Mouse (Mus musculus): ENCODE measurements around the gene Lrmda.

The Lrmda gene

GRCm38 (mm10) chr14:22093124-22093523 is 73.6 kb downstream of the Lrmda start:
- peak; percentile 56 for DNase-seq (ENCODE audit: low spot score)

GRCm38 (mm10) chr14:22101961-22102805 is 82.7 kb downstream of the Lrmda start:
- DNase-seq (ENCODE audit: low spot score) = no peak

DNA sequence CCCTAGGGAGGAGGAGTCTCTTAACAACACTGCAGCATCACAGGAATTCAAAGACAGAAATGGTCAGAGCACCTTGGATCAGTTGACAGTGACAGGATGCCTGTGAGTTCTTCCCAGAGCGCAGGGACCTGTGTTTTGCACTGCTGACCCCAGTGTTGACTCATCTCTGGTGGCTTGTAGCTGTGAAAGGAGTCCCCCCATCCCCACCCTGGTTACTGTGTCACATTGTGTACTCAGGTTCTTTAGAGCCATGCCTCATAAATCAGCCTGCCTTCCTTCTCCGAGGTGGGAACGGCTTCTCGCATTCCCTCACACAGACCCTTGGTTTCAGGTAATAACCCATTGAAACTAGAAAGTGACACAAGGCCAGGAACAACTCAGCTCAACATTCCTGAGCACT is 86.3 kb downstream of the Lrmda start:
- peak; percentile 19 for DNase-seq (ENCODE audit: low spot score)

DNA sequence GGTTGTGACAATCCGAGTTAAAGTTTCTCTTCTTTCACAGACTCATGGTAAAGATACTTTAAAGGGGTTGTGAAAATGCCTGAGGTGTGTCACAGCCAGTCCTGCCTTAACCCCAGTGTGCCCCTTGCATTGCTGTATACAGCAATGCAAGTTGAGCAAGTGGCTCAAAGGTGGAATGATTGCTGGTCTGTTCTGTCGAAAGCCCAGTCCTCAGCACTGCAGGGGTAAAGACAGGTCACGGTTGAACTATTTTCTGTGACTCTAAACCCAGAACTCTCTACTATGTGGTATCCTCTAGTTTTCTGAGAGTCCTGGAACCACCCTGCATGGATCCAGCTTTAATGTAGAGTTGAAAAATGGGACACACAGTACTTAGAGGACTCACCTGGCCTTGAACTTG is 87.3 kb downstream of the Lrmda start:
- no peak for DNase-seq (ENCODE audit: low spot score)

GRCm38 (mm10) chr14:22109423-22109822 is 89.9 kb downstream of the Lrmda start:
- DNase-seq (ENCODE audit: low spot score) = no peak

DNA sequence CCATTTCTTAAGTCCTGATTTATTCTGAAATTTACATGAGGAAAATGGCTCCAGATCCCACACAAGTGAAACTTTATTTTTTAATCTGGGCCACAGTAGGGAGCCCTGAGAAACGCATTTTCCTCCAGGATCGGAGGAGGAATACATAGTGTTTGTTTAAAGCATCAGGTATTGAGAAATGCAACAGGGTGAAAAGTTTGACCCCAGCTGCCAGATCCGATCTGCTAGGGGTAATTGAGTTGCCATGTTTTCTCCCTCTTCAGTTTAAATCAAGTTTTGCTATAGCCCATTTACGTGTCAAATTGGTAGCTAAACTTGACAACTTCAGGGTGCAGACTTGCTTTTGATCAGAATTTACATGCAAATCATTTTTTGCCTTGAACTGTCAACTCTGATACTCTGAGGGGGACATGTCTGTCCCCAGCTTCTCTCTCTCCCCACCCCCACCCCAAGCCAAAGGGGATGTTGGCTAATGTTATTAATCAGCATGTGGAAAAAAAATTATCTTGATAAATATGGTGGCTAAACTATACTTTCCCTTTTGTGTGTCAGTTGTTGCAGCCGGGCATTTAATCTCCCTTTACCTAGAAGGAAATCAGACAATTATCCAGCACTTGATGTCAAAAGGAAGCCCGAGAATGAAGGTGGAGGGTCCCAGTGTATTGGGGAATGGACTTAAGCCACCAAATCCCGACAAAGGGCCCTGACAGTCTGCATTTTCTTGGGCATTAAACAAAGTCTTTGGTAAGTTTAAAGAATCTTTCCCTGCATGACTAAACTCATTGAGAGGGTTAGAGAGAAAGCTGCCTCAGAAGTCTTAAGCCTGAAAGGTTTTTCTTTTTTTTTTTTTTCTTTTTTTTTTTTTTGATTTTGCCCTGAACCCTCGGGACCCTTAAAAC is 94.2 kb downstream of the Lrmda start:
- DNase-seq (ENCODE audit: low spot score) = peak; percentile 68

DNA sequence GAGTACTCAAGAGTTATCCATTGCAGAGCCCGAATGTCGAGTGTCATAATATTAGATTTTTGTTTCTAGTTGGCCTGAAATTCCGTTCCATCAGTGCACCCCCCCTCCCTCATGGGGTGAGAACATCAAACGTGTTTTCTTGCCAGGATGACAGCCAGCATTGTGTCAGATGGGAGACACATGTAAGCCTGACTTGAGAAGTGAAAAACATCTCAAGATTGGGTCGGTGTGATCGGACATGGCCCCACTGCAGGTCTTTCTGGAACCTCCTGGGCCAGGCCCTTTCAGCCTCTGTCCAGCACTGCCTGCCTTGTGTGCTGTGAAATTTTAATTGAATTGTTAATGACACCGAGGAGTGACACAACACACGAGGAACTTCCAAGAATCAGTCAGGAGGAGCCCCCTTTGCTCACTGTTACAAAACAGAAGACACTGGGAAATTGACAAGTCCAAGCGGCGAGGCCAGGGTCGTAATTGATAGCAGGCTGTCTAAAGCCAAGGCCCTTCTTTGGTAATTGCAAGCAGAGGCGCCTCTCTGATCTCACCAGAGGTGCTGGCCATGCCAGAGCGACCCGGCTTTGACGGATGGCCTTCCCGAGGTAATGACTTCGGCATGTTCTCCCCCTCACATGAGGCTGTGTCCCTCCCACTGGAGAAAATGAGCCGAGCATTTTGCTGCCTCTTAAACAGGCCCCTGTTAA is 95.3 kb downstream of the Lrmda start:
- DNase-seq (ENCODE audit: low spot score) = peak; percentile 91

- no peak for DNase-seq (ENCODE audit: low spot score)
Observed at GRCm38 (mm10) chr14:22118096-22118495, 98.6 kb downstream of the Lrmda start.

- DNase-seq (ENCODE audit: low spot score) = no peak
Observed at GRCm38 (mm10) chr14:22118512-22118911, 99.0 kb downstream of the Lrmda start.

DNA sequence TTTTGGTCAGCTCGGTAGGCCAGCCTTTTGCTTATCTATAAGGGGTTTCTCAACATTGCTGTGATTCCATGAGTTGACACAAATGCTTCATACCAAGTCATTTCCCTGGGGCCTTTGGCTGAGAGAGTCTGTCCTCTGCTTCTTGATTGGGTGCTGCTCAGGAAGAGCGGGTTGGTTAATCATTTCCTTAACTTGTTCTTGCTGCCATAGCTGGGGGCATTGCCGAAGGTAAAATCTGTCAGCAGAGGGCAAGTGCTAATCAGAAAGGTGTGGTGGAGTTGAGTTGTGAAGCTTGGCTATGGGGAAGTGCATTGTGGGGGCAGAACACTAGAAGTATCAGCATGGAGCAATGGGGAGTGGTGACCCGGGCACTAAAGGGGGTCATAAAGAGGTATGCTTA is 106.8 kb downstream of the Lrmda start:
- no peak for DNase-seq (ENCODE audit: low spot score)

- no peak for DNase-seq (ENCODE audit: low spot score)
Observed at GRCm38 (mm10) chr14:22126859-22127258, 107.3 kb downstream of the Lrmda start.

DNA sequence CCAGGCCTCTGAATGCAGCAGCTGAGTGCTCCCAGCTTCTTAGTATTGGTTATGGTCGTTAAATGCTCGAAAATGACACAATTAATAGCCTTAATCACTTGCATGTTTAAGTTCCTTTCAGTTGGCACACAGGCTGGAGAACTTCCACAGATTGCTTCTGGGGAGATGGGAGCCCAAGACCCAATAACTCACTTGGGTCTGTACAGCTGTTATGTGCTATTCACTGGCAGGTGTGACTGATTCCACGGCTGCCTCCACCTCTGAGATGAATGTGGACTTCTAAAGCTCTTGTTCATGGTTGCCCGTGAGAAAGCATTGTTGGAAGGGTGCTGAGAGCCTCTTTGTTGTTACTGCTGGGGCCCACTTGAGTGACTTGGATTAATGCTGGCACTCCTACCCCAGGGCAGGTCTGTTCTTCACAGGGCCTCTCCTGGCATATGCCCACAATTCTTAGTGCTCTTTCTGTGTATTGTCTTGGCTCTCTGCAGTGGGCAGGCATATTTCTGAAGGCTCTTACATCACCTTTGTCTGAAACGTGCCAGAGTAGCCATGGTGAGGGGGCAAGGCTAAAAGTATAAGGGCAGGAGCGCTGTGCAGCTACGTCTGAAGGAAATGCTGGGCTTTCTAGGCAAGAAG is 111.6 kb downstream of the Lrmda start:
- DNase-seq (ENCODE audit: low spot score) = no peak

- DNase-seq (ENCODE audit: low spot score) = no peak
Observed at GRCm38 (mm10) chr14:22139281-22139680, 119.8 kb downstream of the Lrmda start.

GRCm38 (mm10) chr14:22144014-22144413 is 124.5 kb downstream of the Lrmda start:
- peak; percentile 70 for DNase-seq (ENCODE audit: low spot score)

- DNase-seq (ENCODE audit: low spot score) = no peak
Observed at GRCm38 (mm10) chr14:22145863-22146262, 126.4 kb downstream of the Lrmda start.

DNA sequence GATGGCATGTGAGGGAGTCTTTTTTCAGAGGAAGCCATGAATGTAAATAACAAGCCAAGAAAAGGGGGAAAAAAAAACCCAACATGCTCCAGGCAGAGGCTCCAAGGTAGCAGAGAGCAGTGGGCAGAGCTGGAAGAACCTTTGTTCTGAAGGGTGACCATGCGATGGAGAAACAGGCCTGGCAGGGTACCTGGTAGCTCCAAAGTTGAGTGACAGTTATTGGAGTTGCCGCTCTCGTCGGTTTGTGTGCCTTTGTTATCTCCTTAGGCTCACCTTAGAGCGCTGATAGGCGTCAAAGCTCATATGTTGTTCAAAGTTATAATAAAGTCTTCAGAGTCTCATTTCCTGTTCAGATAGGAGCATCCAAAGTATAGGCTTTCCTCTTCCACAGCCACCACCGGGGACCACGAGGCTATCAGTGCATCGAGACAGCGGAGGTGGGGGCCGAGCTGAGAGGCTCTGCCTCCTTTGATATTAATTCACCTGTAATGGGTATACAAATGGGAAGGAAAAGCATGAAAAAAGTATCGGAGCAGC is 127.1 kb downstream of the Lrmda start:
- DNase-seq (ENCODE audit: low spot score) = no peak

DNA sequence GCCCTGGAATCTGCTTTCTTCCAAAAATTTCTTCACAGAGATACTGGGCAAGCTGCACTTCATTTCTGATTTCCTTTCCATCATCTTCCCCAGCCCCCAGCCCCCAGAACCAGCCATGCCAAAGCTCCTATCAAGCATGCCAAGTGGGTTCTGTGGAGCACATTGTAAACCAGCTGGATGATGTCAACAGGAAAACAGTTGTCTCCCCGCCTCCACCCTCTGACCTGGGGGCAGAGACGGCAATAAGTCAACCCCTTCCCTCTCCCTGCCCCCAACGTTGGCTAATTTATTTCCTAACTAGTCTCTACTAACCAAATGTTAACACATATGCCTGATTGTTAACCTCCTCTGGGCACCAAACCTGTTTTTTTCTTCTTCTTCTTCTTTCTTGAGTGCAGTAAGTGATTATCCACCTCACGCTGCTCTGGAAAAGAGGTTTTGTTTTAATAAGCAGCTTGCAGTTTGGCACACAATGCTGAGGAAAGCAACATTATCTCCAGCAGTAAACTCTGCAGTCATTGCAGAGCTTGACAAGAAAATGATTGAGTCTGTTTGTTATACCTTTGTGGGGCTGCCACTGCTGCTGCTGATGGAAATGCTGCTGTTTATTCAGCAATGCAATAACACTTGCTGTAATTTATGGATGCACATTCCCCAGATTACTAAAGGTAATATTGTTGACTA is 128.0 kb downstream of the Lrmda start:
- peak; percentile 62 for DNase-seq (ENCODE audit: low spot score)

- DNase-seq (ENCODE audit: low spot score) = peak; percentile 54
Observed at GRCm38 (mm10) chr14:22152701-22153100, 133.2 kb downstream of the Lrmda start.

DNA sequence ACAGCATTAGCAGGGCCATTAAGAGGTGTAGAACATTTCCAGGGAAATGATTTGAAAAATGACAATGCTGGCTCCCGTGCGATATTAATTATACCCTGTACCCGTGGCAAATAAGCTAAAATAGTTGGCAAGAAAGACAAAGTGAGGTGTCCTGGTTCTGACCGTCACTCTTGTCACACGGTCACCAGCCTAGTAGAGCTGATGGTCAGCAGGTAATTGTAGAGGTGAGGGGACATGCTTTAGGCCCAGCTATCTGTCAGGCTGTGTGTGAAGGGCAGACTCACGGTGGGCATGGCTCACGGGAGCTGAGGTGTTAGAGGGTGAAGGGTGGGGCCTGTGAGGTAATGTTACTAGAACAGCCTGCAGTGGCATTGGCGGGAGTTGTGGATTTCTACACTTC is 134.6 kb downstream of the Lrmda start:
- DNase-seq (ENCODE audit: low spot score) = no peak

DNA sequence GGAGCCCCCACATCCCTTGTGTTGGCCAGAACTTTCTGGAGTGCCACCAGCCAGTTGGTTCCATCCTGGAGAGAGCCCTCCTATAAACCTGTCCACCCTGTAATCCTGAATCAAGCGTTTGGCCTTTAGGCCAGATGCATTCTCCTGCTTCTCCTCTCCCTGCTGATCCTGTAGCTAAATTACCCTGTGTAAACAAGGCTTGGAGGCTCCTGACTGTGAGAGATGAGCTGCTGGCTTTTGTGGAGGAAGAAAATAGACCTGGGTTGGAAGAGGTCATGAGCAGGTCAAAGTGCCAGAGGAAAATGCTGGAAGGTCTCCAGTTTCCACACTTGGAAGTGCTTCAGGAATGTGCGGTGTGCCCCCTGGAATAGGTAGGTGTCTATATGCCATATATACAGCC is 135.5 kb downstream of the Lrmda start:
- DNase-seq (ENCODE audit: low spot score) = peak; percentile 74

DNA sequence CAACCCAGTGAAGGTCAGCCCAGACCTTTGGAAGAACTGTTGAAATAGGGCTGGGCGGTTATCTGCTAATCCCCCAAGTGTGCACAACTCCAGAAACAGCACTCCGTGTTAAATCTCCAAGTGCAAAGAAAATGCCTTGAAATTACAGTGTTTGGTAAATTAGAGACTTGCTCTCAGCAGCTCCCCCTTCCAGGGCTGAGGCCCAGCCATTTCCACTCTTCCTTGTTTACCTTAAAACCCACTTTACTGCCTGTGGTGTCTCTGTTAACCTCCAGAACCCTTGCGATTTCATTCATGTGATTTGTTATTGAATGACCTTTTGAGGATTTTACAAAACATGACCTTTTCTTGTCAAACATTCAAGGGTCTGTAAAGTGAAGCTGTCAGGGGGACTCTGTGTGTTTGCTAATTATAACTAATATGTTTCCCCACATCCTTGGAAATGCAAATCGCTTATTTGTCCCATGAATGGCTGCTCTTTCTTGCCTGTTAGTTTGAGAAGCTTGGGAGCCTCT is 136.1 kb downstream of the Lrmda start:
- DNase-seq (ENCODE audit: low spot score) = peak; percentile 42
